Mouse (Mus musculus): ENCODE measurements at regions not wholly inside any gene's neighbourhood (a gene's known extent, or its start where the extent isn't known, plus 50 kb on each side); places are given as distances from the start of the nearest gene placed in this dataset.

- DNase-seq = peak; percentile 43
Measured at GRCm38 (mm10) chr5:111898482-111898881, 164.8 kb downstream of the Gm26897 start.

GRCm38 (mm10) chr5:111901197-111901596 lies 167.5 kb downstream of the Gm26897 start:
- peak; percentile 47 for DNase-seq

- peak; percentile 87 for DNase-seq
Measured at GRCm38 (mm10) chr5:111901678-111902077, 168.0 kb downstream of the Gm26897 start.

- DNase-seq = no peak
Measured at GRCm38 (mm10) chr5:111908085-111908484, 174.4 kb downstream of the Gm26897 start.

- no peak for DNase-seq
Measured at GRCm38 (mm10) chr5:111910514-111910913, 176.8 kb downstream of the Gm26897 start.

- no peak for DNase-seq
Measured at GRCm38 (mm10) chr5:111913354-111913753, 179.6 kb downstream of the Gm26897 start.

- DNase-seq = no peak
Measured at GRCm38 (mm10) chr5:111914296-111914695, 180.6 kb downstream of the Gm26897 start.

GRCm38 (mm10) chr5:111917643-111918252 lies 184.0 kb downstream of the Gm26897 start:
- DNase-seq = no peak

GRCm38 (mm10) chr5:111918888-111919287 lies 185.2 kb downstream of the Gm26897 start:
- no peak for DNase-seq

GRCm38 (mm10) chr5:111922991-111923701 lies 189.4 kb downstream of the Gm26897 start:
- peak; percentile 47 for DNase-seq

- DNase-seq = no peak
Measured at GRCm38 (mm10) chr5:111925757-111926156, 192.0 kb downstream of the Gm26897 start.

GRCm38 (mm10) chr5:111929180-111929990 lies 195.7 kb downstream of the Gm26897 start:
- peak; percentile 57 for DNase-seq

GRCm38 (mm10) chr5:111929991-111930339 lies 196.2 kb downstream of the Gm26897 start:
- DNase-seq = no peak

- DNase-seq = no peak
Measured at GRCm38 (mm10) chr5:111931733-111932132, 198.0 kb downstream of the Gm26897 start.

- no peak for DNase-seq
Measured at GRCm38 (mm10) chr5:111935381-111936134, 201.8 kb downstream of the Gm26897 start.

- no peak for DNase-seq
Measured at GRCm38 (mm10) chr5:111941831-111942230, 208.1 kb downstream of the Gm26897 start.

GRCm38 (mm10) chr5:111942792-111943191 lies 209.1 kb downstream of the Gm26897 start:
- DNase-seq = no peak

- DNase-seq = no peak
Measured at GRCm38 (mm10) chr5:111943337-111944162, 209.8 kb downstream of the Gm26897 start.

- DNase-seq = peak; percentile 77
Measured at GRCm38 (mm10) chr5:111944273-111944971, 210.7 kb downstream of the Gm26897 start.

GRCm38 (mm10) chr5:111944972-111945285 lies 211.2 kb downstream of the Gm26897 start:
- no peak for DNase-seq

- DNase-seq = no peak
Measured at GRCm38 (mm10) chr5:111946281-111946680, 212.6 kb downstream of the Gm26897 start.

- peak; percentile 59 for DNase-seq
Measured at GRCm38 (mm10) chr5:111957698-111958097, 224.0 kb downstream of the Gm26897 start.
